Mouse (Mus musculus): ENCODE measurements around the gene Trp63. TPM values are rescaled to one million over a fixed set of nuclear protein-coding genes. Genes with fewer than 3 reads are reported as not detected.

Trp63 gene
- polyA plus RNA-seq, 1 experiment from 2014 or later: 0.17 TPM

GRCm38 (mm10) chr16:25877416-25877965, 193.9 kb downstream of the Trp63 start:
- no peak for ATAC-seq
- Histone ChIP-seq H3K9ac (replicated peaks; ENCODE audit: low read depth) (no peak overlapping the region), H3K4me1 (ENCODE audit: insufficient read depth, low read depth, low read length) (no peaks in the 10 kb centered on the region), H3K9me3 (ENCODE audit: low read length) (no peaks in the 10 kb centered on the region), H3K27ac (ENCODE audit: low read length) (no peak overlapping the region), H3K4me3 (ENCODE audit: low read depth, low read length) (no peak overlapping the region), H3K36me3 (ENCODE audit: insufficient read depth, low read length) (no peaks in the 10 kb centered on the region), H3K4me2 (replicated peaks; ENCODE audit: low read depth, low read length) (no peak overlapping the region), H3K27me3 (replicated peaks; ENCODE audit: insufficient read depth, low read length) (no peaks in the 10 kb centered on the region)
- 82% methylated on average over 7 of the region's 7 CpGs for WGBS
- DNase-seq (ENCODE audit: low spot score): no peak
- no peak for TF ChIP-seq CTCF (IDR thresholded peaks at IDR 0.05)
- no peak for TF ChIP-seq EP300 (IDR thresholded peaks at IDR 0.05)

DNA sequence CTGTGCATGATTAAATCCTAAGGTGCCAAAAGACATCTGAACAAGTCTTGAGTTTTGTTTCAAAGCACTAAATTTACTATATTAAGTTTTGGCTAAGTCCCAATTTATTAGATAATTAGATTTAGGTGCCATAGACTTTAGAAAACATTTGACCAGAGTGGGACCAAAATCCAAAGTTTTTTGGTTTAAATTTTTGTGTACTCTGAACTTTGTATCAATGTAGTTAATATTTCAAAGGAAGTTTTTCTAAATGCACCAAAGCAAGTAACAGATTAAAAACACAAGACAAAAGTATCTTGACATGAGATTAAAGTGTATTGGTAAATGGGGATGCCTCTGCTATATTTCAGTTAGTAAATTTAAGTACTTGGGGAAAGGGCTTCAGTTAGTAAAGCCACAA, 194.6 kb downstream of the Trp63 start:
- no peak for DNase-seq (ENCODE audit: low spot score)
- H3K9me3 ChIP-seq (ENCODE audit: low read length): no peaks in the 10 kb centered on the region

GRCm38 (mm10) chr16:25899071-25899470, 215.5 kb downstream of the Trp63 start:
- H3K4me3 ChIP-seq (ENCODE audit: low read depth, low read length): no peak overlapping the region
- no peak for ATAC-seq
- H3K4me1 ChIP-seq (ENCODE audit: insufficient read depth, low read depth, low read length): no peaks in the 10 kb centered on the region; the same call in 1 of the 2 replicates
- no peaks in the 10 kb centered on the region for H3K9me3 ChIP-seq (ENCODE audit: low read length)
- TF ChIP-seq CTCF (IDR thresholded peaks at IDR 0.05) (no peak), EP300 (IDR thresholded peaks at IDR 0.05) (no peak)
- no peak overlapping the region for H3K4me2 ChIP-seq (replicated peaks; ENCODE audit: low read depth, low read length)
- no peak for DNase-seq (ENCODE audit: low spot score)
- H3K27ac ChIP-seq (ENCODE audit: low read length): no peak overlapping the region
- no peak overlapping the region for H3K9ac ChIP-seq (replicated peaks; ENCODE audit: low read depth)
- 57% methylated on average over 4 of the region's 4 CpGs for WGBS
- no peaks in the 10 kb centered on the region for H3K27me3 ChIP-seq (replicated peaks; ENCODE audit: insufficient read depth, low read length)
- H3K36me3 ChIP-seq (ENCODE audit: insufficient read depth, low read length): no peaks in the 10 kb centered on the region

More for the DNA sequence above, 194.6 kb downstream of the Trp63 start:
- no peak overlapping the region for H3K4me3 ChIP-seq (ENCODE audit: low read depth, low read length)
- H3K4me2 ChIP-seq (replicated peaks; ENCODE audit: low read depth, low read length): no peak overlapping the region
- no peaks in the 10 kb centered on the region for H3K36me3 ChIP-seq (ENCODE audit: insufficient read depth, low read length)
- ATAC-seq: no peak
- TF ChIP-seq EP300 (IDR thresholded peaks at IDR 0.05): no peak
- TF ChIP-seq CTCF (IDR thresholded peaks at IDR 0.05): no peak
- H3K9ac ChIP-seq (replicated peaks; ENCODE audit: low read depth): no peak overlapping the region
- no peaks in the 10 kb centered on the region for H3K4me1 ChIP-seq (ENCODE audit: insufficient read depth, low read depth, low read length)
- H3K27ac ChIP-seq (ENCODE audit: low read length): no peak overlapping the region
- no peaks in the 10 kb centered on the region for H3K27me3 ChIP-seq (replicated peaks; ENCODE audit: insufficient read depth, low read length)

GRCm38 (mm10) chr16:25899657-25900056, 216.1 kb downstream of the Trp63 start:
- no peak overlapping the region for H3K4me2 ChIP-seq (replicated peaks; ENCODE audit: low read depth, low read length)
- no peaks in the 10 kb centered on the region for H3K27me3 ChIP-seq (replicated peaks; ENCODE audit: insufficient read depth, low read length)
- peak; percentile 37 for DNase-seq (ENCODE audit: low spot score)
- no peaks in the 10 kb centered on the region for H3K9me3 ChIP-seq (ENCODE audit: low read length)
- no peak overlapping the region for H3K9ac ChIP-seq (replicated peaks; ENCODE audit: low read depth)
- no peaks in the 10 kb centered on the region; the same call in 1 of the 2 replicates for H3K4me1 ChIP-seq (ENCODE audit: insufficient read depth, low read depth, low read length)
- H3K36me3 ChIP-seq (ENCODE audit: insufficient read depth, low read length): no peaks in the 10 kb centered on the region
- 44% methylated on average over 2 of the region's 2 CpGs for WGBS
- H3K27ac ChIP-seq (ENCODE audit: low read length): 0 out of 2 replicates have a peak overlapping the region, but pooled peaks have one; percentile 47
- ATAC-seq: no peak
- no peak overlapping the region for H3K4me3 ChIP-seq (ENCODE audit: low read depth, low read length)
- TF ChIP-seq EP300 (IDR thresholded peaks at IDR 0.05): 0 out of 2 replicates have a peak, but pooled peaks have one; percentile 30
- no peak for TF ChIP-seq CTCF (IDR thresholded peaks at IDR 0.05)

- no peaks in the 10 kb centered on the region for H3K36me3 ChIP-seq (ENCODE audit: insufficient read depth, low read length)
- ATAC-seq: peak; percentile 88
- peak; percentile 39; the same call in 1 of the 2 replicates for TF ChIP-seq EP300 (IDR thresholded peaks at IDR 0.05)
- TF ChIP-seq CTCF (IDR thresholded peaks at IDR 0.05): no peak
- peak; percentile 80 for DNase-seq (ENCODE audit: low spot score)
- H3K9me3 ChIP-seq (ENCODE audit: low read length): no peaks in the 10 kb centered on the region
- H3K27ac ChIP-seq (ENCODE audit: low read length): 0 out of 2 replicates have a peak overlapping the region, but pooled peaks have one; percentile 47
- H3K4me1 ChIP-seq (ENCODE audit: insufficient read depth, low read depth, low read length): no peaks in the 10 kb centered on the region; the same call in 1 of the 2 replicates
- WGBS: 54% methylated on average over 3 of the region's 3 CpGs
- H3K4me2 ChIP-seq (replicated peaks; ENCODE audit: low read depth, low read length): no peak overlapping the region
- no peak overlapping the region for H3K9ac ChIP-seq (replicated peaks; ENCODE audit: low read depth)
- no peak overlapping the region for H3K4me3 ChIP-seq (ENCODE audit: low read depth, low read length)
- H3K27me3 ChIP-seq (replicated peaks; ENCODE audit: insufficient read depth, low read length): no peaks in the 10 kb centered on the region
These were observed 216.9 kb downstream of the Trp63 start for GRCm38 (mm10) chr16:25900389-25900908.

GRCm38 (mm10) chr16:25912185-25912584, 228.6 kb downstream of the Trp63 start:
- whole genome bisulfite sequencing: 51% methylated on average over 1 of the region's 1 CpGs
- no peak for ATAC-seq
- H3K27me3 ChIP-seq (replicated peaks; ENCODE audit: insufficient read depth, low read length): no peaks in the 10 kb centered on the region
- no peaks in the 10 kb centered on the region for H3K4me1 ChIP-seq (ENCODE audit: insufficient read depth, low read depth, low read length)
- TF ChIP-seq EP300 (IDR thresholded peaks at IDR 0.05) (no peak), CTCF (IDR thresholded peaks at IDR 0.05) (no peak)
- DNase-seq (ENCODE audit: low spot score): no peak
- no peak overlapping the region for H3K4me3 ChIP-seq (ENCODE audit: low read depth, low read length)
- no peak overlapping the region for H3K9ac ChIP-seq (replicated peaks; ENCODE audit: low read depth)
- no peak overlapping the region for H3K4me2 ChIP-seq (replicated peaks; ENCODE audit: low read depth, low read length)
- H3K36me3 ChIP-seq (ENCODE audit: insufficient read depth, low read length): no peaks in the 10 kb centered on the region
- H3K27ac ChIP-seq (ENCODE audit: low read length): no peak overlapping the region
- H3K9me3 ChIP-seq (ENCODE audit: low read length): no peaks in the 10 kb centered on the region

Data from lung, postnatal 0 days (tissue).